Mouse (Mus musculus) embryonic fibroblast, embryonic 13.5 days (primary cell): ENCODE data around the gene Rad51b.

ENCODE experiments used
- CTCF ChIP-seq: IDR thresholded peaks from 2 replicates; pipeline ENCODE4 v1.5.1; 2011; ENCODE audit warnings: mild to moderate bottlenecking, control low read depth, low read length, moderate library complexity, borderline replicate concordance; ENCODE audit not compliant: insufficient read depth
- POLR2A ChIP-seq: IDR thresholded peaks from 2 replicates; pipeline ENCODE4 v1.6.1; 2011; ENCODE audit warnings: low read depth, mild to moderate bottlenecking, control low read depth, low read length, moderate library complexity

DNA sequence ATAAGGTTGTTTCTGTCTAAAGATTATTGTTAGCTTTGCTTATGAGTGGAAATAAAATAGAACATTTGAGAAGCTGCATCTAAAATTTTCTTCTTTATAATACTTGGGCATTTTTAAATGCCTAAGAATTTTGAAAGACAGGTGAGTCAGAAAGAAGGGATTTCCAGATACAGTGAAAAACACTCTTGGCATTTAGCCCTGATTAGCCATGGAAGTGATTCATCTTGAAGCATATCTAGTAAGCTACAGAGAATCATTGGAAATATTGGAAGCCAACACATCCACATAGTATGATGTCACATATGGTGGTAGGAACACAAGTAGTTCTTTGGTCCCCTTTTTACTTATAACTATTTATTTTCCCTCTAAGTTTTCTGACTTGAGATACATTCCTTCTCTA, 256.0 kb downstream of the Rad51b start:
- no peak for TF ChIP-seq POLR2A
- no peak for TF ChIP-seq CTCF
